Mouse (Mus musculus): ENCODE results near the gene Dnajb5. TPM values are rescaled to one million over a fixed set of nuclear protein-coding genes. Genes with fewer than 3 reads are reported as not detected.

Dnajb5 gene
- polyA plus RNA-seq (2014; fragmentation: Illumina TruSeq; extraction: RNeasy Lipid Tissue Mini Kit (QIAGEN cat#74804); ENCODE audit: low read depth, low replicate concordance): 0.19 TPM

DNA sequence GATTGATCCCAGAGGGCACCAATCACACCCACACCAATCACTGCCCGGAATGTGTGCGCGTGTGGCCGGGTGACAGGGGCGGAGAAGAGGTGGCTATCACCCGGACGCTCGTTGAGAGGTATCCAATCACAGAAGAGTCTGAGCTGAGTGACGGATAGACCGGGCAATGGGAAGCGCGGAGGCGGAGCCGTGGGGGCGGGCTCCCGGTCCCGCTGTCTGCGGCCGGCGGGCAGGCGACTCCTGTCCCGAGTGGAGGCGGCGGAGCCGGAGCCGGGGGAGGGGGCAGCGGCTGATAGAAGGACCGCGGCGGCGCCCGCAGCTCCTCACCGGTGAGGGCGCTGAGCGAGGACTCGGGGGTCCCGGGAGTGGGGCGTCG lies at the start of gene Dnajb5:
Dnajb5 (plus strand) TSS at position 139 of the 376 bp plus-strand sequence.

DNA sequence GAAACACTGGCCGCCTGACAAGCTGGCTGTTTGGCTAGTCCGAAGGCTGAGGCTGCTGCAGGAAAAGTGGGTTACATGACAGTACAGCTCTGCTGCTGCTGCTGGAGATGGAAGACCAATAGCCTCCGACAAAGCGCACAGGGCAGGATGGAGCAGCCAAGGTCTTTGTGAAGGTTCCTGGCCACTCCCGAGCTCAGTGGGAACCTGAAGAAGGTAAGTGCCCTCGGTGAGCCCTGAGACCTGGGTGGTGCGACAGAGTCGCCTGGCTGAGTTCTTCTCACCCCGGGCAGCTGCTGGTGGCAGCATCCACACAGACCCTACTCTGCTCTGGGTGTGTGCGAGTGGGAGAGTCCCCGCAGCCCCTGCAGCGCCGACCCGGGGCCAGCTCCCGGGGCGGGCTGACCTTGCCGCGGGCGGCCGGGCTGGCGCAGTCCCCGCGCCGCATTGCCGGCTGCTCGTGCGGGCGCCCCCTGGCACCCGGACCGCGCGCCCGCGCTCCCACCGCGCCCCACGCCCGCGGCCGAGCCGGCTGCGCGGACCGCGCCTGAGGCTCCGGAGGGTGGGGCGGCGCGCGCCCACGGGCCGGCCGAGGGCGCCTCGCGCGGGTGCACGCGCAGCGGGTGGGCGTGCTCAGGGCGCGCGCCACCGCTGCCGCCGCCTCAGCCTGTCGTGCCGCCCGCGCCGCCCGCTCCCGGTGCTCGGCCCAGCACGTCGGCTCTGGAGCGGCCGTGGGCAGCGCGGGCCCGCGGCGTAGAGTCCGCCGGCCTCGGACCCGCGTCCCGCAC lies 32.8 kb upstream of the Dnajb5 start, which contains the start of gene Phf24:
Phf24 (plus strand) TSS at position 44 of the 785 bp plus-strand sequence.

DNA sequence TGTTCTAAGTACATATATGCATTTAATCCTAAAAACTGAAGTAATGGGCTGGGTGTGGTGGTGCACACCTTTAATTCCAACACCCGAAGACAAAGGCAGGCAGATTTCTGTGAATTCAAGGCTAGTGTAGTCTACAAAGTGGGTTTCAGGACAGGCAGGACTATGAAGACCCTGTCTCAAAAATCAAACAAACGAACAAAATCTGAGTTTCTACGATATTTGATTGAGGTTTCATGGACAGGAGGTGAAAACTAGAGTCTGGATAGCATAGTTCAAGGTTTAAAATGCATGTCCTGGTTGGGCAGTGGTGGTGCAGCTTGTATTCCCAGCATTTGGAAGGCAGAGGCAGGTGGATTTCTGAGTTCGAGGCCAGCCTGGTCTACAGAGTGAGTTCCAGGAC lies 19.7 kb downstream of the Dnajb5 start, which contains the start of gene 1700022I11Rik:
1700022I11Rik (plus strand) TSS at position 301 of the 400 bp plus-strand sequence.

DNA sequence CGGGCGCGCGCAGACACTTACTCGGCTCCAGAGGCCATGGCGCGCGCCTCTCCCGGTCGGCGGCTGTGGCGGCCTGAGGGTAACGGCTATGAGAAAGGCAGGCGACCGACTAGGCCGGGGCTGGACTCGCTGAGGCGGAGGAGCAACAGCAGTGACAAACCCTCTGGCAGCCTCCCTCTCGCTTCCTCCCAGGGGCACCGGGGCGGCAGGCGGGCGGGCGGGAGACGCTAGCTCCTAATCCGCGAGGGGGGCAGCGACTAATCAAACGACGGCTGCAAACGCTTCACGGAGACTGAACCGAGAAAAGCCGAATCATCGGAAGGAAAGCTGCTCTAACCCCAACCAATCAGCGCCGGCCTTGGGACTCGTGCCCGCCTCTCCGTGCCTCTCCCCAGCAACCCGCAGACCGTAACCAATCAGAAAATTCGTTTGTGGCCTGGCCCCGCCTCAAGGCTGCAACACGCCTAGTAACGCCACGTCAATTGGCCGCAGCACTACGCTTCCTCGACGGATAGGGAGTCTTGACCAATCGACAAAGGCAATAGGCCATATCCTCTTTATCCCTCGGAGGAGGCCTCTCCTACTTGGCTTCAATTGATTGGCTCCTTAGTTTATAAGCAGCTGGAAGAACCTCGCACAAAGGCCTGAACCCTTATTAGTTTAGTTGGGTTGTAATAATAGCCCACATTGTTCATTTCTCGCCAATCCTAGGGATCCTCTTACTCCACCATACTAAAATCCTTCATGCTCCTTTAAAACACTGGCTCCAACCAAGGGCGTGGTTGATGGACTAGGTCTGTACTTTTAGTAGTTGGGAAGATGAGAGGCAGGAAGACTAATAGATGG lies 50.8 kb downstream of the Dnajb5 start, which contains the start of gene Vcp:
Vcp (minus strand) TSS at position 367 of the 846 bp plus-strand sequence.

Other genes with a start within 250 kb of the Dnajb5 start
- gene 4930578G10Rik, start 214.3 kb upstream of the Dnajb5 start, polyA plus RNA-seq (2014; fragmentation: Illumina TruSeq; extraction: RNeasy Lipid Tissue Mini Kit (QIAGEN cat#74804); ENCODE audit: low read depth, low replicate concordance): not detected
- not detected for gene Ccl19, start 193.2 kb upstream of the Dnajb5 start, polyA plus RNA-seq (2014; fragmentation: Illumina TruSeq; extraction: RNeasy Lipid Tissue Mini Kit (QIAGEN cat#74804); ENCODE audit: low read depth, low replicate concordance)
- gene Ccl21a, start 175.8 kb upstream of the Dnajb5 start, polyA plus RNA-seq (2014; fragmentation: Illumina TruSeq; extraction: RNeasy Lipid Tissue Mini Kit (QIAGEN cat#74804); ENCODE audit: low read depth, low replicate concordance): not detected
- not detected for gene Fam205a1, start 95.9 kb upstream of the Dnajb5 start, polyA plus RNA-seq (2014; fragmentation: Illumina TruSeq; extraction: RNeasy Lipid Tissue Mini Kit (QIAGEN cat#74804); ENCODE audit: low read depth, low replicate concordance)
- gene Gm12394, start 93.0 kb upstream of the Dnajb5 start, polyA plus RNA-seq (2014; fragmentation: Illumina TruSeq; extraction: RNeasy Lipid Tissue Mini Kit (QIAGEN cat#74804); ENCODE audit: low read depth, low replicate concordance): not detected
- gene Fam205c, start 75.6 kb upstream of the Dnajb5 start, polyA plus RNA-seq (2014; fragmentation: Illumina TruSeq; extraction: RNeasy Lipid Tissue Mini Kit (QIAGEN cat#74804); ENCODE audit: low read depth, low replicate concordance): not detected
- gene Phf24, start 33.2 kb upstream of the Dnajb5 start, polyA plus RNA-seq (2014; fragmentation: Illumina TruSeq; extraction: RNeasy Lipid Tissue Mini Kit (QIAGEN cat#74804); ENCODE audit: low read depth, low replicate concordance): 0.11 TPM
- gene 1700022I11Rik, start 19.8 kb downstream of the Dnajb5 start, polyA plus RNA-seq (2014; fragmentation: Illumina TruSeq; extraction: RNeasy Lipid Tissue Mini Kit (QIAGEN cat#74804); ENCODE audit: low read depth, low replicate concordance): not detected
- 159 TPM for gene Vcp, start 50.7 kb downstream of the Dnajb5 start, polyA plus RNA-seq (2014; fragmentation: Illumina TruSeq; extraction: RNeasy Lipid Tissue Mini Kit (QIAGEN cat#74804); ENCODE audit: low read depth, low replicate concordance)
- 1.6 TPM for gene Fancg, start 60.7 kb downstream of the Dnajb5 start, polyA plus RNA-seq (2014; fragmentation: Illumina TruSeq; extraction: RNeasy Lipid Tissue Mini Kit (QIAGEN cat#74804); ENCODE audit: low read depth, low replicate concordance)
- gene Pigo, start 76.0 kb downstream of the Dnajb5 start, polyA plus RNA-seq (2014; fragmentation: Illumina TruSeq; extraction: RNeasy Lipid Tissue Mini Kit (QIAGEN cat#74804); ENCODE audit: low read depth, low replicate concordance): 2.7 TPM
- gene Stoml2, start 81.9 kb downstream of the Dnajb5 start, polyA plus RNA-seq (2014; fragmentation: Illumina TruSeq; extraction: RNeasy Lipid Tissue Mini Kit (QIAGEN cat#74804); ENCODE audit: low read depth, low replicate concordance): 29.1 TPM
- 1.7 TPM for gene Fam214b, start 96.4 kb downstream of the Dnajb5 start, polyA plus RNA-seq (2014; fragmentation: Illumina TruSeq; extraction: RNeasy Lipid Tissue Mini Kit (QIAGEN cat#74804); ENCODE audit: low read depth, low replicate concordance)
- 1.9 TPM for gene Unc13b, start 109.1 kb downstream of the Dnajb5 start, polyA plus RNA-seq (2014; fragmentation: Illumina TruSeq; extraction: RNeasy Lipid Tissue Mini Kit (QIAGEN cat#74804); ENCODE audit: low read depth, low replicate concordance)

Measured in liver, adult 10 weeks (tissue).